Mouse (Mus musculus) gastrocnemius, adult 8-10 months (tissue): Measurements from ENCODE around the gene Cc2d1a. TPM values are rescaled to one million over a fixed set of nuclear protein-coding genes. Genes with fewer than 3 reads are reported as not detected.

Source experiments
- DNase-seq, 2 experiments: peaks; one replicate each; pipeline ENCODE4 v3.0.0; 2022; ENCODE audit warnings: low spot score in 2 of 2
- microRNA-seq: library from miRNA; unstranded; fragments of <30 nt; microRNA quantifications from one replicate; pipeline ENCODE4 v1.2.0, GENCODE M21; 2022
- total RNA-seq, 4 experiments: library from RNA; stranded (reverse); gene quantifications; 2 replicates each; pipeline ENCODE4 v1.2.4; 2022

Cc2d1a gene
- total RNA-seq, 4 experiments from 2014 or later, result 14.0 to 20.0 (median 15.4) TPM

DNA sequence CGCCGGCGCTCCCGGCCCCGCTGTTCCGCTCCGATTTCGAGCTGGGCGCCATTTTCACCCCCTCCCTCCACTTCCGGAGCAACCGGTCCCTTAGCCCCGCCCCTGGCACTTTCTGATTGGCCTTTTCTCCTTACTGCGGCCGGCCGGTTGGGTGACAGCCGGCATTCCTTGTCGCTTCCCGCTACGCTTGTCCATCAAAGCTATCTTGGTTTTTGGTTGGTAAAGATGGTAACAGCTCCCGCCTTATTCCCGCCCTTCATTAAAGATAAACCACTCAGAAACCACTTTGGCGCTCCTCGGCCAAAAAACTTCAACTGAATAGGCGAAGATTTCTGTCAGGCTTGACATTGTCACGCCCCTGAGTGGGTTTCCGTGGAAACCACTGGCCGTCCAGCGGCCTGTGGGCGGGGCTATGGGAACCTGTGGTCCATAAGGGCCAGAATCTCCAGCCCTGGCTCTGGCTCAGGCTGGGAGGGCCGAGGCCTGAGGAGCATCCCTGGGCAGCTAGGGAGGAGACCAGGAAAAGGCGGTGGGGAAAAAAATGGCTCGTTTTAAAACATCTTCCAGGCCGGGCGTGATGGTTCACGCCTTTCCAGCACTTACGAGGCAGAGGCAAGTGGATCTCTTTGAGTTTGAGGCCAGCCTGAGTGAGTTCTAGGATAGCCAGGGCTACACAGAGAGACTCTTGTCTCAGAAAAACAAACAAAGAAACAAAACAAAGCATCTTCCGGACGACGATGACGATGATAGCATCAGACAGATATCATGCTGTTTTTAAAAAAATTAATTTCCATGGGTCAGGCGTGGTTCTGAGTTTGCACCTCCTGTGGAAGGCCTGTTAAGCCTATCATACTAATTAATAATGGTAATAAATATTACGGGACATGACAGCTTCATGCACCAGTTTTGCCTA is 42.8 kb downstream of the Cc2d1a start, which contains the start of gene Dcaf15:
Dcaf15 (minus strand) TSS at position 72 of the 913 bp plus-strand sequence.
- DNase-seq, result peak; percentile 96 to 97

- peak in 1 of 2 experiments; percentile 40 for DNase-seq
These were observed 43.5 kb downstream of the Cc2d1a start for GRCm38 (mm10) chr8:84104221-84104620.

DNA sequence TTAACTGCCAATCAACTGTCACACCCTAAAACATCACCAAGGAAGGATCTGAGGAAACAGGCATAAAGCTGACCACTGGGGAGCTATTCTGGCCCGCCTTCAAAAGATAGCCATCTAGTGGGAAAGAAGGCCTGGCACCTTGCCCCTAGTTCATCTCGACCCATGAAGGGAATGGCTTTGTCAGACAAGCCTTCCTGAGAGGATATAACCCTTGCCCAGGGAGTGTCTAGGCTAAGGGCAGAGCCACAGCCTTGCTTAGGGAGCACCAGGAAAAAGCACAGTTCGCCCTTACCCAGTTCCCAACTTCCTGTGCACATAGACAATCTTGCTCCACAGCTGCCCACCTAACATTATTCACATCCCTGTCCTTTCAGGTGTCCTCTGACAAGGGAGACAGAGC is 44.1 kb downstream of the Cc2d1a start:
- no peak for DNase-seq

GRCm38 (mm10) chr8:84101476-84102270 is 46.1 kb downstream of the Cc2d1a start:
- no peak for DNase-seq

DNA sequence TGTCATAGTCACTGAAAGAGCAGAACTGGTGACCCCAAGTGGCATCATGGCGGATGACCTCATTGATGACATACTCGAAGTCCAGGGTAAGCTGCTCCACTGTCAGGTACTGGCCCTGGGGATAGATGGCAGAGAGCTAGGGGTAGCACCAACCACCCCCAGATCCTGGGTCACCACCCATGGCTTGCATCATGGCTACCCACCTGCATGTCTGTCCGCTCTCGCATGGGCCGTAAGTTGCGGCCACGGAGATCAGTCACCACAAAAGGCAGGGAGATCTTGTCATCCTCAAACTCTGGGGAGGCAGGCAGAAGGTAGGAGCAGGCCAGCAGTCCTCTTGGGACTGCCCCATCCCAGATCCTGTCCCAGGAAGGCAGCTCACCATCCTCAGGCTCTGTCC is 49.4 kb downstream of the Cc2d1a start:
- DNase-seq, result no peak

DNA sequence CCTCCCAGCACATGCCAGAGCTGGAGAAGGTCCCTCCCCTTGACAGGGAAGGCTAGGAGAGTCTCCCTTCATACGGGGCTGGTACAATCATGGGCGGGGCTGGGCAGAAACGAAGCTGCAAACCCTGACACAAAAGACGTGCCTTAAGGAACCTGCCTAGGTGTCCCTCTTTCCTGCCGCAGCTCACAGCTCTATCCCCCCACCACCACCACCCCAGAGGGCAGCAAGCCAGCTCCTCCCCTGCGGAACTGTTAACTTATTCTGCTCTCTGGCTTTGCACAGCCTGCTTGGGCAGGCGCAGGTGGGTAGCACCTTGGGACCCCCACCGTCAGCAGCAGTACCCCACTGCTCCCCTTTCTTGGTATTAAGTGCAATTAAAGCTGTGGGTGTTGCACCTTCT is 51.7 kb downstream of the Cc2d1a start:
- no peak for DNase-seq

DNA sequence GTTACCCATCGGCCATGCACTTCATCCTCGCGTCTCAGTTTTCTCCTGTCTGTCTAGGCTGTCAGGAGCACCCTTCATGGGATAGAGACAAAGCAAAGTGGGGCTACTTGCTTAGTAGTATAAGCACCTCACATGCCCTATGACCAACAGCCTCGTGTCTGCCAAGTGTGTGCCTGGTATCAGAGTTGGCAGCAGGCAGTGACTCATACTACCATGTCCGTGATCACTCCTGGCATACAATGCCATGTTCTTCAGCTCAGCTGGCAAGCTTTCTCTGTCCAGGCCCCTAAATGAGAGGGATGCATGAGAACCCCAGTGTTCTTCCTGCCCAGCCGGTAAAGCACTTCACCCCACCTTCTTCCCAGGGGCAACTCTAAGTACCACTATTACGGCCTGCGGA is 57.2 kb downstream of the Cc2d1a start:
- no peak for DNase-seq

- no peak for DNase-seq
These were observed 58.5 kb downstream of the Cc2d1a start for GRCm38 (mm10) chr8:84089277-84089676.

GRCm38 (mm10) chr8:84087821-84088220 is 59.9 kb downstream of the Cc2d1a start:
- no peak for DNase-seq

DNA sequence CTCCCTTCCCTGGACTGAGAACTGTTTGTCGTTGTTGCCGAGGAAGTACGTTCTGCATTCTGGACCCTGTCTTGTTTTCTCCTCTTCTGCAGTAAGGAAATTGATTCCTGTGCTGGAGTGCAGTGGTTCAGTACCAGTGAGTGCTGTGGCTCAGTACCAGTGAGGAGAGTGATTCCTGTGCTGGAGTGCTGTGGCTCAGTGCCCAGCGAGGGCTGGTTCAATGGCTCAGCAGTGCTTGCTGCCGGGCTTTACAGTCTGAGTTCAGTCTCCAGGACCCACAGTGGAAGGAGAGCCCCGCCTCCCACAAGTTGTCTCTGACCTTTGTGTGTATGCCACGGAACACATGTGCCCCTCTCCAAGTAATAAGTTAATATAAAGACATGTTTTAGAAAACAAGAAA is 60.6 kb downstream of the Cc2d1a start:
- no peak for DNase-seq

- no peak for DNase-seq
These were observed 63.2 kb downstream of the Cc2d1a start for GRCm38 (mm10) chr8:84084341-84085115.

- peak; percentile 50 to 60 for DNase-seq
These were observed 63.9 kb downstream of the Cc2d1a start for GRCm38 (mm10) chr8:84083829-84084241.

Small RNAs within 50 kb of the gene (microRNA-seq; reads per million reads assigned to microRNA genes)
- gene Gm25110, result not detected
- gene Mir181c, result 113 reads per million, percentile 52 among the genes with 10 or more reads in this experiment
- 157 reads per million, percentile 56 among the genes with 10 or more reads in this experiment for gene Mir181d
- gene Mir709, result not detected

Other genes with a start within 250 kb of the Cc2d1a start
- 10 to 100 TPM in 2 of 4 experiments, 1 to 10 TPM in 2; 9.8 to 17.5 (median 12.5) TPM for gene Adgrl1, start 247.8 kb downstream of the Cc2d1a start, total RNA-seq
- gene Gm10644, start 192.7 kb downstream of the Cc2d1a start, total RNA-seq, result under 1 TPM; 0.24 to 0.94 (median 0.58) TPM
- gene Asf1b, start 192.4 kb downstream of the Cc2d1a start, total RNA-seq, result under 1 TPM; 0.31 to 0.56 (median 0.41) TPM
- 100 to 1,000 TPM; 144 to 161 (median 159) TPM for gene Prkaca, start 174.9 kb downstream of the Cc2d1a start, total RNA-seq
- 10 to 100 TPM; 14.6 to 17.7 (median 16.2) TPM for gene Samd1, start 150.3 kb downstream of the Cc2d1a start, total RNA-seq
- gene 1700067K01Rik, start 146.4 kb downstream of the Cc2d1a start, total RNA-seq, result not detected
- gene 2210011C24Rik, start 135.8 kb downstream of the Cc2d1a start, total RNA-seq, result 1 to 10 TPM; 1.1 to 3.9 (median 2.5) TPM
- under 1 TPM in 2 of 4 experiments, not detected in 2; 0.11 to 0.16 TPM for gene Palm3, start 126.5 kb downstream of the Cc2d1a start, total RNA-seq
- gene Il27ra, start 105.3 kb downstream of the Cc2d1a start, total RNA-seq, result under 1 TPM; 0.27 to 0.56 (median 0.43) TPM
- gene Rln3, start 102.9 kb downstream of the Cc2d1a start, total RNA-seq, result not detected
- 1 to 10 TPM in 2 of 4 experiments, under 1 TPM in 2; 0.77 to 1.4 (median 1.1) TPM for gene Gm10643, start 82.8 kb downstream of the Cc2d1a start, total RNA-seq
- gene Rfx1, start 81.1 kb downstream of the Cc2d1a start, total RNA-seq, result 1 to 10 TPM; 3.1 to 4.9 (median 3.8) TPM
- gene Dcaf15, start 43.2 kb downstream of the Cc2d1a start, total RNA-seq, result 1 to 10 TPM; 4.3 to 5.2 (median 4.7) TPM
- gene Podnl1, start 21.9 kb downstream of the Cc2d1a start, total RNA-seq, result not detected
- under 1 TPM; 0.16 to 0.46 (median 0.30) TPM for gene 4930432K21Rik, start 89 bp upstream of the Cc2d1a start, total RNA-seq
- not detected for gene Nanos3, start 37.3 kb upstream of the Cc2d1a start, total RNA-seq
- gene Zswim4, start 89.1 kb upstream of the Cc2d1a start, total RNA-seq, result 1 to 10 TPM; 6.8 to 7.9 (median 7.0) TPM
- 100 to 1,000 TPM; 142 to 179 (median 152) TPM for gene D8Ertd738e, start 101.8 kb upstream of the Cc2d1a start, total RNA-seq
- 10 to 100 TPM; 13.3 to 18.8 (median 16.4) TPM for gene Mri1, start 109.4 kb upstream of the Cc2d1a start, total RNA-seq
- gene Ccdc130, start 122.4 kb upstream of the Cc2d1a start, total RNA-seq, result 1 to 10 TPM; 4.7 to 8.2 (median 5.8) TPM
- 1 to 10 TPM; 2.2 to 4.6 (median 3.1) TPM for gene Cacna1a, start 240.5 kb upstream of the Cc2d1a start, total RNA-seq